ENCODE assay signal across 30 mouse cellular contexts in the genomic region with DNA sequence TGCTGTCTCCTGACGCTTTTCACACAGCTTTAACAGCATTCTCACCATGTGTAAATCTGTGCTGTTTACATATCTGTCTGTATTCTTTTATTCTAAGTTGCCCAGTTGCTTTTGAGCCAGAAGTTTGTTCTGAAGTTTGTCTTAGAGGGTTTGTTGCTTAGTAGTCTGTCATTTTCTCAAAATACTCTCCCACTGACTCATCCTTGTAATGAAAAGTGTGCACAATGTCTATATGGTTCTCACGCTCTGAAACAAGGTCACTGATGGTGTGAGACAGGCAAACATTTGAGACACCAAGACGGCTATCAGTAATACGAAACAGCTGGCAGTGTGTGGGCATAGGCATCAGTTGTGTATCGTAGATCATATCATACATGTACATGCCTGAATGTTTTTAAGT. TPM values are rescaled to one million over a fixed set of nuclear protein-coding genes. Genes with fewer than 3 reads are reported as not detected.
DNase-seq lines count a peak whose midpoint lies in the region; ATAC-seq and TF ChIP-seq lines count a peak whose summit lies in the region.
"Had no signal": no experiment of that assay in that cellular context is flagged by ENCODE, and none has a peak within 500 bp of the region (broad histone marks: within the 10 kb centered on the region; RNA-seq: fewer than 3 reads in every experiment).

No protein-coding gene starts in this region.

- no peak overlapping the region for H3K4me2 ChIP-seq in forebrain, embryonic 12.5 days
- H3K4me2 ChIP-seq: embryonic facial prominence, embryonic 12.5 days; embryonic facial prominence, embryonic 15.5 days; heart, embryonic 11.5 days; hindbrain, embryonic 13.5 days; intestine, embryonic 15.5 days had no signal

- H3K27ac ChIP-seq in layer of hippocampus, adult 2 months: peak overlapping the region; percentile 78
- H3K27ac ChIP-seq in embryonic fibroblast, embryonic 13.5 days (ENCODE audit: insufficient read depth, low read length): peak overlapping the region; percentile 43
- H3K27ac ChIP-seq in forebrain, embryonic 12.5 days: no peak overlapping the region
- H3K27ac ChIP-seq: embryonic facial prominence, embryonic 15.5 days; forebrain, embryonic 10.5 days; hindbrain, embryonic 10.5 days; hindbrain, embryonic 13.5 days; intestine, embryonic 15.5 days had no signal

- H3K4me3 ChIP-seq in layer of hippocampus, adult 2 months: no peak overlapping the region
- H3K4me3 ChIP-seq in embryonic fibroblast, embryonic 13.5 days (ENCODE audit: insufficient read depth, low read length): no peak overlapping the region
- no peak overlapping the region for H3K4me3 ChIP-seq in forebrain, embryonic 12.5 days (replicated peaks)
- H3K4me3 ChIP-seq: embryonic facial prominence, embryonic 12.5 days; embryonic facial prominence, embryonic 15.5 days; erythroblast, embryonic 14.5 days; forebrain, embryonic 10.5 days; gastrocnemius, adult 2 months; hindbrain, embryonic 10.5 days; hindbrain, embryonic 13.5 days; intestine, embryonic 15.5 days had no signal

- no peaks in the 10 kb centered on the region for H3K36me3 ChIP-seq in forebrain, embryonic 12.5 days (replicated peaks)
- H3K36me3 ChIP-seq: embryonic facial prominence, embryonic 12.5 days; embryonic facial prominence, embryonic 15.5 days; forebrain, embryonic 10.5 days; hindbrain, embryonic 10.5 days; hindbrain, embryonic 13.5 days; intestine, embryonic 15.5 days had no signal

- TF ChIP-seq POLR2A in embryonic fibroblast, embryonic 13.5 days (IDR thresholded peaks at IDR 0.05; ENCODE audit: low read depth, low read length): no peak

- no peak for DNase-seq in layer of hippocampus, adult 2 months (ENCODE audit: low spot score in 2 of 2)
- no peak for DNase-seq in layer of hippocampus, postnatal 10 days (ENCODE audit: low spot score in 2 of 2)
- DNase-seq in Muller cell, postnatal 12 days (ENCODE audit: inconsistent ontology term): peak; percentile 50
- no peak for DNase-seq in cerebellum, adult 9-11 months
- no peak for DNase-seq in heart, postnatal 10 days
- DNase-seq: adrenal gland, adult 8-10 months; adrenal gland, postnatal 25 days; B cell, adult 2 months; cerebellum, adult 18-20 months; cerebellum, adult 9-10 months; cerebellum, postnatal 25 days; forebrain, postnatal 0 days; gastrocnemius, adult 2 months; gastrocnemius, postnatal 14 days; heart, adult 11 months; heart, postnatal 36 days had no signal

- no peak overlapping the region for H3K9ac ChIP-seq in forebrain, embryonic 12.5 days
- H3K9ac ChIP-seq: embryonic facial prominence, embryonic 12.5 days; embryonic facial prominence, embryonic 15.5 days; forebrain, postnatal 0 days; hindbrain, embryonic 13.5 days; intestine, embryonic 15.5 days had no signal

- no peaks in the 10 kb centered on the region for H3K27me3 ChIP-seq in forebrain, embryonic 12.5 days
- H3K27me3 ChIP-seq: embryonic facial prominence, embryonic 12.5 days; embryonic facial prominence, embryonic 15.5 days; hindbrain, embryonic 13.5 days; intestine, embryonic 15.5 days; Patski had no signal

- H3K9me3 ChIP-seq in forebrain, embryonic 12.5 days: no peaks in the 10 kb centered on the region
- H3K9me3 ChIP-seq: embryonic facial prominence, embryonic 12.5 days; embryonic facial prominence, embryonic 15.5 days; forebrain, embryonic 10.5 days; hindbrain, embryonic 10.5 days; hindbrain, embryonic 13.5 days; intestine, embryonic 15.5 days had no signal

- intact Hi-C loops in heart, postnatal 10 days (cut with DNase I): loop anchor here (5.0 kb wide), 1 partner anchor 64 kb away; no protein-coding TSS in a partner anchor

- TF ChIP-seq CTCF in layer of hippocampus, adult 2 months (conservative IDR thresholded peaks at IDR 0.05): no peak
- TF ChIP-seq CTCF in embryonic fibroblast, embryonic 13.5 days (IDR thresholded peaks at IDR 0.05; ENCODE audit: borderline replicate concordance, insufficient read depth, low read length): no peak

- WGBS in forebrain, embryonic 12.5 days: 83% methylated on average over 5 of the region's 5 CpGs

- ATAC-seq in forebrain, embryonic 12.5 days (ENCODE audit: low FRiP score): no peak
- ATAC-seq: CD4-positive, CD25-positive, alpha-beta regulatory T cell, adult 4 months; forebrain, embryonic 14.5 days; forebrain, postnatal 0 days; intestine, embryonic 15.5 days; Patski had no signal

- H3K4me1 ChIP-seq in embryonic fibroblast, embryonic 13.5 days (ENCODE audit: control insufficient read depth, insufficient read depth, low read length): peaks cover 13% of the 10 kb centered on the region
- peaks cover 7% of the 10 kb centered on the region for H3K4me1 ChIP-seq in forebrain, embryonic 12.5 days
- H3K4me1 ChIP-seq: intestine, embryonic 15.5 days had no signal

RNA-seq across cellular contexts. Expression of a gene that starts 23.8 kb away (rescaled TPM):
- total RNA-seq in layer of hippocampus, adult 2 months (2021): 10 to 100 TPM; 88.6 to 89.5 TPM
- 10 to 100 TPM; 50.6 to 59.6 TPM for total RNA-seq in layer of hippocampus, postnatal 10 days (2021)
- 0.25 and 0.33 TPM in 2 replicates for polyA plus RNA-seq in embryonic fibroblast, embryonic 13.5 days (2011; ENCODE audit: insufficient read length, low read depth, missing spikeins)
- under 1 TPM; 0.45 to 0.65 TPM for total RNA-seq in heart, postnatal 10 days (2021)
- 4.0 and 4.1 TPM in 2 replicates for polyA plus RNA-seq in forebrain, embryonic 12.5 days (2016; fragmentation: Nextera tagmentation; extraction: Ambion mirVana)
- total RNA-seq: MEL had no signal
- polyA plus RNA-seq: erythroblast, embryonic 14.5 days had no signal

Comparison
In these comparisons a context has a peak if more than half of its experiments do, and no peak if none do; other contexts are left out.
1. RNA of a gene that starts 23.8 kb away (total RNA-seq): 88.6 to 89.5 TPM in layer of hippocampus, adult 2 months and 50.6 to 59.6 TPM in layer of hippocampus, postnatal 10 days; 0.45 to 0.65 TPM in heart, postnatal 10 days; every median in the first group is over 10 times any median in the second.